Mouse (Mus musculus): ENCODE data around the gene Tet3.

- TF ChIP-seq CTCF (IDR thresholded peaks at IDR 0.05; ENCODE audit: borderline replicate concordance, extremely low read depth, insufficient read depth, insufficient read length) (no peak), POLR2A (IDR thresholded peaks at IDR 0.05; ENCODE audit: borderline replicate concordance, extremely low read depth, insufficient read depth, insufficient read length, poor library complexity, severe bottlenecking) (no peak)
Measured at GRCm38 (mm10) chr6:83423400-83424052, 35.4 kb downstream of the Tet3 start.
